Mouse (Mus musculus) brain, embryonic 14.5 days (tissue): ENCODE measurements around the gene Prkg1.

Experiments
- CTCF ChIP-seq: fragments of 200-500 bp; IDR thresholded peaks from 2 replicates; pipeline ENCODE4 v1.5.1; 2012; ENCODE audit warnings: inconsistent platforms, mild to moderate bottlenecking, moderate library complexity, borderline replicate concordance; ENCODE audit not compliant: insufficient read depth, insufficient read length; ENCODE audit errors: extremely low read depth
- POLR2A ChIP-seq: fragments of 200-500 bp; IDR thresholded peaks from 2 replicates; pipeline ENCODE4 v1.6.1; 2012; ENCODE audit warnings: mild to moderate bottlenecking, inconsistent platforms, borderline replicate concordance; ENCODE audit not compliant: poor library complexity, insufficient read depth, insufficient read length, severe bottlenecking; ENCODE audit errors: extremely low read depth

DNA sequence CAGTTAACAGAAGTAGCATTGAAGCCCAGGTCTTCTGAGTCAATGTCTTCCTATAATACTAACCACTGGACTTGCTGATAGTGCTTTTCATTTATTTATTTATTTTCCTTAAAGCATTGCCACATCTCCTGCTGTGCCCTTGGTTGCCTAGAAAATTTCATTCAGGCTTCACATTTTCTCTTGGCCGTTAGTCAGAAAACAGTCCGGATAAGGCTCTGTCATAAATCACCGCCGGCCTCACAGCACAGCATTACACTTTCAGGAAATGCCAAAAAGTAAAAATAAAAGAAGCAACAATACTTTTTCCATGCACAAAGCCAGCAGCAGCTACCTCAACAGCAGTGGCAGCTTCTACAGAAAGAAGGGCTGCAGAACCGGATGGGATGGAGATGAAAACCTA lies 234.2 kb downstream of the Prkg1 start:
- TF ChIP-seq POLR2A (no peak), CTCF (no peak)
